Mouse (Mus musculus) intestine, embryonic 14.5 days (tissue): Measurements from ENCODE around the gene Myo1a. TPM values are rescaled to one million over a fixed set of nuclear protein-coding genes. Genes with fewer than 3 reads are reported as not detected.

Experiments
- ATAC-seq: fragments of 200-750 bp; cut with Nextera tagmentation; replicated peaks from 2 replicates; pipeline ENCODE4 v1.8.0; 2017; ENCODE audit warnings: low read depth, moderate number of reproducible peaks, moderate TSS enrichment, moderate library complexity; ENCODE audit not compliant: low FRiP score, low TSS enrichment
- DNase-seq: peaks from one replicate; pipeline ENCODE4 v3.0.0-alpha.2; 2018; ENCODE audit warnings: low spot score
- H3K27ac ChIP-seq: fragments of 300-500 bp; sonication (generic); 2 replicates; pipeline ENCODE4 v1.5.1; 2014; ENCODE audit warnings: low read depth, mild to moderate bottlenecking, control low read depth
- H3K27me3 ChIP-seq: fragments of 300-500 bp; sonication (generic); replicated peaks from 2 replicates; pipeline ENCODE4 v1.6.1; 2014; ENCODE audit warnings: low read length, control low read depth; ENCODE audit not compliant: control insufficient read depth, insufficient read depth
- H3K36me3 ChIP-seq: fragments of 300-500 bp; sonication (generic); 2 replicates; pipeline ENCODE4 v1.6.1; 2014; ENCODE audit warnings: low read length, control low read depth; ENCODE audit not compliant: control insufficient read depth, insufficient read depth
- H3K4me1 ChIP-seq: fragments of 300-500 bp; sonication (generic); replicated peaks from 2 replicates; pipeline ENCODE4 v1.6.1; 2014; ENCODE audit warnings: low read length, control low read depth, mixed read lengths; ENCODE audit not compliant: control insufficient read depth, insufficient read depth
- H3K4me2 ChIP-seq: fragments of 300-500 bp; sonication (generic); 2 replicates; pipeline ENCODE4 v1.6.1; 2014; ENCODE audit warnings: low read length
- H3K4me3 ChIP-seq: fragments of 300-500 bp; sonication (generic); 2 replicates; pipeline ENCODE4 v1.5.1; 2014; ENCODE audit warnings: low read depth, low read length, control low read depth, mixed read lengths
- H3K9ac ChIP-seq: fragments of 300-500 bp; sonication (generic); 2 replicates; pipeline ENCODE4 v1.6.1; 2014; ENCODE audit warnings: mild to moderate bottlenecking, low read length
- H3K9me3 ChIP-seq: fragments of 300-500 bp; sonication (generic); 2 replicates; pipeline ENCODE4 v1.6.1; 2016; ENCODE audit warnings: low read length, control low read depth; ENCODE audit not compliant: control insufficient read depth
- WGBS: fragments of 180-500 bp; shearing (Covaris S2); extraction: QIAGEN DNeasy Blood & Tissue Kit; methylation state at CpG from one replicate; pipeline ENCODE4 v1.1.7; 2014; 5-methylcytosine and 5-hydroxymethylcytosine counted together
- polyA plus RNA-seq: library from polyadenylated mRNA; unstranded; fragments of >200 nt; fragmentation: Nextera tagmentation; extraction: Ambion mirVana; gene quantifications from 2 replicates; pipeline ENCODE4 v1.2.1, GENCODE M21; 2014

Myo1a gene
- polyA plus RNA-seq, 1 experiment from 2014 or later: 15.3 TPM

- Histone ChIP-seq H3K4me3 (no peak overlapping the region), H3K4me2 (no peak overlapping the region), H3K9me3 (no peaks in the 10 kb centered on the region), H3K36me3 (no peaks in the 10 kb centered on the region), H3K4me1 (0 out of 2 replicates have a peak, but pooled peaks cover 3% of the 10 kb centered on the region), H3K9ac (no peak overlapping the region), H3K27ac (no peak overlapping the region), H3K27me3 (no peaks in the 10 kb centered on the region)
- no peak for DNase-seq
- 93% methylated on average over 1 of the region's 1 CpGs for WGBS
- ATAC-seq: no peak
These were observed 25.8 kb upstream of the Myo1a start for GRCm38 (mm10) chr10:127679208-127679607.

- H3K9me3 ChIP-seq: no peaks in the 10 kb centered on the region
- DNase-seq (no peak), ATAC-seq (no peak)
- H3K4me3 ChIP-seq: no peak overlapping the region
- H3K27ac ChIP-seq: no peak overlapping the region
- no peak overlapping the region for H3K4me2 ChIP-seq
- 91% methylated on average over 3 of the region's 3 CpGs for WGBS
- no peaks in the 10 kb centered on the region for H3K27me3 ChIP-seq
- no peaks in the 10 kb centered on the region for H3K36me3 ChIP-seq
- 0 out of 2 replicates have a peak, but pooled peaks cover 3% of the 10 kb centered on the region for H3K4me1 ChIP-seq
- no peak overlapping the region for H3K9ac ChIP-seq
These were observed 25.1 kb upstream of the Myo1a start for GRCm38 (mm10) chr10:127679881-127680280.

DNA sequence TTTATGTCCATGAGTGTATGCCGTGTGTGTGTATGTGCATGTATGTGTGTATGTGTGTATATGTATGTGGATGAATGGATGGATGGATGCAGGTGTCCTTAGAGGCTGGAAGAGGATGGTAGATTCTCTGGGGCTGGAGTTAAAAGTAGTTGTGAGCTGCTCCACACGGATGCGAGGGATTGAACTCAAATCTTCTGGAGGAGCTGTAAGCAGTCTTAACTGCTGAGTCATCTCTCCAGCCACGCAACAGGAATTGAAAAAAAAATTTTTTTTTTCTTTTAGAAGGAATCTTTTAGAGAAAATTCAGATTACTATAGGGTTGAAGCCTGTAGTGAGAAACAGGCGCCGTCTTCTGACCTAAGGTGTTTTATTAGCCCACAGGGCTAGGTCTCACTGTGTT is 22.1 kb upstream of the Myo1a start:
- no peak overlapping the region for H3K9ac ChIP-seq
- H3K9me3 ChIP-seq: no peaks in the 10 kb centered on the region
- no peak overlapping the region for H3K27ac ChIP-seq
- no peak for ATAC-seq
- WGBS: 86% methylated on average over 6 of the region's 6 CpGs
- H3K36me3 ChIP-seq: no peaks in the 10 kb centered on the region
- H3K27me3 ChIP-seq: no peaks in the 10 kb centered on the region
- H3K4me3 ChIP-seq: no peak overlapping the region
- H3K4me2 ChIP-seq: no peak overlapping the region
- no peaks in the 10 kb centered on the region for H3K4me1 ChIP-seq
- DNase-seq: no peak

GRCm38 (mm10) chr10:127691053-127691452 is 13.9 kb upstream of the Myo1a start:
- no peak for DNase-seq
- H3K4me3 ChIP-seq: no peak overlapping the region
- H3K27me3 ChIP-seq: no peaks in the 10 kb centered on the region
- H3K4me2 ChIP-seq: no peak overlapping the region
- H3K27ac ChIP-seq: no peak overlapping the region
- WGBS: 19% methylated on average over 1 of the region's 1 CpGs
- ATAC-seq: no peak
- H3K9me3 ChIP-seq: no peaks in the 10 kb centered on the region
- H3K9ac ChIP-seq: no peak overlapping the region
- H3K36me3 ChIP-seq: peaks cover 55% of the 10 kb centered on the region
- H3K4me1 ChIP-seq: no peaks in the 10 kb centered on the region

DNA sequence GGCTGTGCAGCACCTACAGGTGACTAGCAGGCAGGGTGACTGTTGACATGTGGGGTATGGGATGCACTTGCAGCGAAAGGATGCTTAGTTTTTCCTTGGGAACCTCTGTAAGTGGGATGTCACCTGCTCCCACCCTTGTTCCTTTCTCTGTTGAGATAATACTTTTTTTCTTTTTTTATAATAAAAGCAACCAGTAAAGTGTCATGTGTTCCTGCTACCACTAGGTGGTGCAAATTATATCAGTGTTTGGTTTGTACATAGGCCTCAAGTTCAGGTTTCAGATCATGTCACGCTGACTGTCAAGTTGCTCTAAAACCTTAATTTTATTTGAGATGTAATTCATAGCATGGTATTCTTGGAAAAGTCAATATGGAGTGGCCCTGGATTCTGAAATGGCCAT is 10.3 kb upstream of the Myo1a start:
- DNase-seq (no peak), ATAC-seq (0 out of 2 replicates have a peak, but pooled peaks have one; percentile 40)
- H3K36me3 ChIP-seq: peaks cover 64% of the 10 kb centered on the region
- no peak overlapping the region for H3K4me2 ChIP-seq
- no peak overlapping the region for H3K4me3 ChIP-seq
- H3K27me3 ChIP-seq: no peaks in the 10 kb centered on the region
- no peaks in the 10 kb centered on the region for H3K9me3 ChIP-seq
- 57% methylated on average over 2 of the region's 2 CpGs for WGBS
- no peaks in the 10 kb centered on the region for H3K4me1 ChIP-seq
- H3K9ac ChIP-seq: no peak overlapping the region
- H3K27ac ChIP-seq: no peak overlapping the region

DNA sequence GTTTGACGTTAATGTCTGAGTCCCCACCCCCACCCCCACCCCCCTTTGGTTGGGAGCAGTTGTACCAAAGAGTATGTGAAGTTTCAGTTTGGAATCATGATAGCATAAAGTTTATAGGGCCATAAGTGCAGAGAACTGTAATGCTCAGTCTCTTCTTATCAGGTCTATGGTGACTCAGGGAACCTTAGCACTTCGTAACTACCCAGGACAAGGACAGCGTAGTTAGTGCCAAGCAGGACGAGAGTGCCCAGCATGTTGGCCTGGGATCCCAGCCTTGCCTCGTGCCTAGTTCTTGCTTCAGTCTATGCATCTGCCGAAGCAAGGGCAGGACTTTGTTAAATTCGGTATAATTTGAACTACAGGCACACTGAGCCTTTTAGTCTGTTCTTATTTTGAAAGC is 9.2 kb upstream of the Myo1a start:
- ATAC-seq (no peak), DNase-seq (no peak)
- Histone ChIP-seq H3K4me1 (no peaks in the 10 kb centered on the region), H3K9me3 (no peaks in the 10 kb centered on the region), H3K27ac (no peak overlapping the region), H3K36me3 (peaks cover 57% of the 10 kb centered on the region), H3K4me2 (no peak overlapping the region), H3K27me3 (no peaks in the 10 kb centered on the region), H3K4me3 (no peak overlapping the region), H3K9ac (no peak overlapping the region)
- 95% methylated on average over 7 of the region's 7 CpGs for WGBS

- H3K27ac ChIP-seq: no peak overlapping the region
- H3K4me2 ChIP-seq: no peak overlapping the region
- H3K36me3 ChIP-seq: peaks cover 34% of the 10 kb centered on the region
- no peaks in the 10 kb centered on the region for H3K4me1 ChIP-seq
- WGBS: 96% methylated on average over 7 of the region's 7 CpGs
- no peak for DNase-seq
- no peak for ATAC-seq
- H3K27me3 ChIP-seq: no peaks in the 10 kb centered on the region
- H3K4me3 ChIP-seq: no peak overlapping the region
- H3K9ac ChIP-seq: no peak overlapping the region
- no peaks in the 10 kb centered on the region for H3K9me3 ChIP-seq
These were observed 6.0 kb upstream of the Myo1a start for GRCm38 (mm10) chr10:127698966-127699365.

DNA sequence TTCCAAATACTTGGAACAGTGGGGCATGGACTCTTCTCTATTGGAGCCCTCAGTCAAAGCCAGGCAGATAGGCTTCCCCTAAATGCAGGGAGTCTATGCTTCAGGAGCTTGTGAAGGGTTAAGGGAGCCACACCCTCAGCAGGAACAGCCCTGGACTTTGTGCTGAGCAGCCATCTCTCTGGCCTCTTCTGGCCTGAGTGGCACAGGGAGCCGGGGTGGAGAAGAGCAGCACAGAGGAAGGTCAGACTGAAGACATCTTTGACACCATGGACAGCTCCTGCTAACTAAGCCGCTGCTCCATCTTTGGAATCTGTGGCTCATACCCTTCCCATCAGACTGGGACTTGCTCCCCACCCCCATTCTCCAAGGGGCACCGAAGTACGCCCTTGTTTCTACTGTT is 1.7 kb upstream of the Myo1a start:
- Histone ChIP-seq H3K4me2 (no peak overlapping the region), H3K9me3 (no peaks in the 10 kb centered on the region), H3K9ac (no peak overlapping the region), H3K27me3 (no peaks in the 10 kb centered on the region), H3K4me3 (0 out of 2 replicates have a peak overlapping the region, but pooled peaks have one; percentile 2), H3K36me3 (no peaks in the 10 kb centered on the region), H3K4me1 (peaks cover 3% of the 10 kb centered on the region; the same call in 1 of the 2 replicates), H3K27ac (no peak overlapping the region)
- 36% methylated on average over 4 of the region's 4 CpGs for WGBS
- ATAC-seq: no peak
- DNase-seq: peak; percentile 64

DNA sequence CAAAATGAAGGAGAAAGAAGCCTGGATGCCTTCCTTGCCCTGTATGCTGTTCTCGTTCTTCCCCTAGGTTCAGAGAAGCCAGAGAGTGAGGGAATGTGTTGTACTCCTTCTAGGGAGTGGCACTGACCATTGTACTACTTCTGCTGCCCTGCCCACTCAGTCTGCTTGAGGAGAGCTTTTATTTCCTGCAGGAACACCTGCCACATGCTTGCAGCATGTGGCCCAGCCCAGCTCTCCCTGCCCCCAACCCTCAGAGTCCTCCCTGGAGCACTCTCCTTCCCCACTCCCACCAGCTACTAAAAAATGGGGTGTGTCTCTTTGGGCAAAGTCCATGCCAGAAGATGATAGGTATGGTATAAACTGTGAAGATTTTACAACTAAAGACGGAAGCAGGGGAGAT is 677 bp upstream of the Myo1a start:
- Histone ChIP-seq H3K9me3 (no peaks in the 10 kb centered on the region), H3K4me1 (peaks cover 3% of the 10 kb centered on the region; the same call in 1 of the 2 replicates), H3K27me3 (no peaks in the 10 kb centered on the region), H3K4me2 (no peak overlapping the region), H3K36me3 (no peaks in the 10 kb centered on the region), H3K4me3 (no peak overlapping the region), H3K9ac (no peak overlapping the region), H3K27ac (no peak overlapping the region)
- ATAC-seq: peak; percentile 62; the same call in 1 of the 2 replicates
- WGBS: 47% methylated on average over 2 of the region's 2 CpGs
- peak; percentile 64 for DNase-seq
